Mouse (Mus musculus) lung, postnatal 0 days (tissue): ENCODE results near the gene Defb48. TPM values are rescaled to one million over a fixed set of nuclear protein-coding genes. Genes with fewer than 3 reads are reported as not detected.

Source experiments
- ATAC-seq: fragments of 200-750 bp; cut with Nextera tagmentation; 2 replicates; pipeline ENCODE4 v1.8.0; 2017; ENCODE audit warnings: moderate library complexity
- DNase-seq: peaks from one replicate; pipeline ENCODE4 v3.0.0-alpha.2; 2016; ENCODE audit warnings: low spot score
- H3K27ac ChIP-seq: fragments of 300-500 bp; sonication (generic); 2 replicates; pipeline ENCODE4 v1.5.1; 2014; ENCODE audit warnings: antibody characterized with exemption, mild to moderate bottlenecking, low read length, mixed read lengths
- H3K27me3 ChIP-seq: fragments of 300-500 bp; sonication (generic); replicated peaks from 2 replicates; pipeline ENCODE4 v1.6.1; 2014; ENCODE audit warnings: low read length, mixed read lengths; ENCODE audit not compliant: insufficient read depth
- H3K36me3 ChIP-seq: fragments of 300-500 bp; sonication (generic); 2 replicates; pipeline ENCODE4 v1.6.1; 2014; ENCODE audit warnings: low read length, mixed read lengths; ENCODE audit not compliant: insufficient read depth
- H3K4me1 ChIP-seq: fragments of 300-500 bp; sonication (generic); 2 replicates; pipeline ENCODE4 v1.6.1; 2014; ENCODE audit warnings: antibody characterized with exemption, low read depth, low read length, mixed read lengths; ENCODE audit not compliant: insufficient read depth
- H3K4me2 ChIP-seq: fragments of 300-500 bp; sonication (generic); replicated peaks from 2 replicates; pipeline ENCODE4 v1.6.1; 2014; ENCODE audit warnings: low read depth, mild to moderate bottlenecking, low read length, moderate library complexity, mixed read lengths
- H3K4me3 ChIP-seq: fragments of 300-500 bp; sonication (generic); 2 replicates; pipeline ENCODE4 v1.5.1; 2014; ENCODE audit warnings: low read depth, low read length
- H3K9ac ChIP-seq: fragments of 300-500 bp; sonication (generic); replicated peaks from 2 replicates; pipeline ENCODE4 v1.6.1; 2014; ENCODE audit warnings: low read depth, mild to moderate bottlenecking
- H3K9me3 ChIP-seq: fragments of 300-500 bp; sonication (generic); 2 replicates; pipeline ENCODE4 v1.6.1; 2016; ENCODE audit warnings: low read length, mixed read lengths
- CTCF ChIP-seq: IDR thresholded peaks from 2 replicates; pipeline ENCODE4 v1.5.1; 2016; ENCODE audit warnings: antibody characterized with exemption, mild to moderate bottlenecking
- EP300 ChIP-seq: IDR thresholded peaks from 2 replicates; pipeline ENCODE4 v1.6.1; 2016; ENCODE audit warnings: antibody characterized with exemption, mild to moderate bottlenecking, control low read depth
- whole genome bisulfite sequencing: fragments of 180-500 bp; shearing (Covaris S2); extraction: QIAGEN DNeasy Blood & Tissue Kit; methylation state at CpG from one replicate; pipeline ENCODE4 v1.1.7; 2014; 5-methylcytosine and 5-hydroxymethylcytosine counted together
- polyA plus RNA-seq: library from polyadenylated mRNA; unstranded; fragments of >200 nt; fragmentation: Nextera tagmentation; extraction: Ambion mirVana; gene quantifications from 2 replicates; pipeline ENCODE4 v1.2.1, GENCODE M21; 2015

The Defb48 gene
- not detected in 2 replicates for polyA plus RNA-seq

DNA sequence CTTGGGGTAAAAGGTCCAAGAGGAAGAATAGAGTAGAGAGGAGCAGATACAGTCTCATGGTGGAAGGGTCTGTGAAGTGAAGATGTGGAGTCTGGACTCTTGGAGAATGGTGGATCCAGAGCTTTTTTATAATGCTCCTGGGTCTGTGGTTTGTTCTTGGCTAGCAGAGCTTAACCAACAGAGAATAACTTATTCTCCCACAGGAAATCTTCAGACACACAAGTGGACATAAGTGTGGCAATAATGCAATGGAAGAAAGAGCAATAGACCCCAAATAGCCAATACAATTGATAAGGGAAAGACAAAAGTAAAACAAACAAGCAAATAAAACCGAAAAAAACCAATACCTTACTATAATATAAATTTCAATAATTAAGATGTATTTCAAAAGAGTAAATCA lies at the start of gene Defb48:
TSS of gene Defb48 (minus strand) at position 101 of the 400 bp plus-strand sequence.
- Histone ChIP-seq H3K36me3 (no peaks in the 10 kb centered on the region), H3K9ac (no peak within 1 kb of the TSS), H3K4me2 (no peak within 1 kb of the TSS), H3K4me1 (no peaks in the 10 kb centered on the region), H3K4me3 (no peak within 1 kb of the TSS), H3K9me3 (no peaks in the 10 kb centered on the region), H3K27ac (no peak within 1 kb of the TSS), H3K27me3 (no peaks in the 10 kb centered on the region)
- 58% methylated on average over 1 of the region's 1 CpGs for WGBS
- no peak for TF ChIP-seq CTCF
- TF ChIP-seq EP300, result no peak
- no peak for DNase-seq
- ATAC-seq, result no peak

DNA sequence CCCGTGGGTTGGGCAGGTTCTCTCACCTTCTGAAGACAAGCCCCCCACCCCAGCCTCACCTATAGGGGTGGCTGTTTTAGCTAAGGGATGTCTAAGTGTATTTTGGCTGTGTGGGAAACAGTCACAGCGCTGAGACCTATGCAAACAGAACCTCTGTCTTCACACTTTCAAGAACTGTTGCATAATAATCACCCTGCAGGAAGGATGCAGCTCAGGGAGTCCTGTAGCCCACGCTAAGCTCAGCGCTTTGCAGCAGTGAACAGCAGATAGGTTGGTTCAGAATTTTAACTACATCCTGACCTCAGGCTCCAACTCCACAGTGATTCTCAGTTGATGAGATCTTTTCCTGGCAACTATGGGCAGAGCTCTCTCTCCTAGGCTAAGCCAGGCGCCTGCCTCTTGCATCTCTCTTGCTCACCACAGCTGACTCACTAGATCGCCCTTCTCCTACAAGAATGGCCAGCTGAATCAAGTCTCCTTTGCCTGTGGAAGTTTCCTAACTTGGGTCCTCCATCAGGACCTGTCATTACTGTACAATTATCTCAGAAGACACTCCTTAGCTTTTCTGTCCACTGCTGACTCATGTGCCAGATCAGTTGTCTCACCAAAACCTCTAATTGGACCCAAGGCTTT lies 36.3 kb upstream of the Defb48 start:
- H3K27me3 ChIP-seq, result no peaks in the 10 kb centered on the region
- no peaks in the 10 kb centered on the region for H3K36me3 ChIP-seq
- no peaks in the 10 kb centered on the region for H3K9me3 ChIP-seq
- no peak for DNase-seq
- no peaks in the 10 kb centered on the region for H3K4me1 ChIP-seq
- no peak for ATAC-seq
- H3K9ac ChIP-seq, result no peak overlapping the region
- H3K4me2 ChIP-seq, result no peak overlapping the region
- H3K4me3 ChIP-seq, result no peak overlapping the region
- WGBS, result 47% methylated on average over 6 of the region's 6 CpGs
- TF ChIP-seq EP300 (no peak), CTCF (no peak)
- H3K27ac ChIP-seq, result no peak overlapping the region

DNA sequence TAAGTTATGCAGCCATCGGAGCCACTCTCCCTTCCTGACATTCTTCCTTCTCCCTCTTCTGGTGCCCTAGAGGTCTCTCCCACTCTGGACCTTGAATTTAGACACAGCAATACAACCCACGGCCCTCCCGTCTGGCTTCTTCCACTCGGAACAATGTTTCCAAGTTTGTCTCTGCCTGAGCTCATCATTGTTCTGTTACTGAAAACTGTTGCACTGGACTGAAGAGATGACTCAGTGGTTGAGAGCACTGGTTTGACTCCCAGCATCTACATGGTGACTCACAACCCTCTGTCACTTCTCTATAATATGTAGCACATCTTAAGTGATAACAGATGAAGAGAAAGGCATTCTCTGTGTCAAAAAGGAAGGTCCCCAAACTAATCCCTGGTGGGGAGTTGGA lies 30.4 kb upstream of the Defb48 start:
- DNase-seq (no peak), ATAC-seq (no peak)
- no peaks in the 10 kb centered on the region for H3K27me3 ChIP-seq
- H3K4me3 ChIP-seq, result no peak overlapping the region
- no peak overlapping the region for H3K4me2 ChIP-seq
- TF ChIP-seq EP300, result no peak
- no peak for TF ChIP-seq CTCF
- H3K9ac ChIP-seq, result no peak overlapping the region
- WGBS, result 80% methylated on average over 4 of the region's 4 CpGs
- no peaks in the 10 kb centered on the region for H3K36me3 ChIP-seq
- H3K4me1 ChIP-seq, result no peaks in the 10 kb centered on the region
- no peak overlapping the region for H3K27ac ChIP-seq
- H3K9me3 ChIP-seq, result no peaks in the 10 kb centered on the region

DNA sequence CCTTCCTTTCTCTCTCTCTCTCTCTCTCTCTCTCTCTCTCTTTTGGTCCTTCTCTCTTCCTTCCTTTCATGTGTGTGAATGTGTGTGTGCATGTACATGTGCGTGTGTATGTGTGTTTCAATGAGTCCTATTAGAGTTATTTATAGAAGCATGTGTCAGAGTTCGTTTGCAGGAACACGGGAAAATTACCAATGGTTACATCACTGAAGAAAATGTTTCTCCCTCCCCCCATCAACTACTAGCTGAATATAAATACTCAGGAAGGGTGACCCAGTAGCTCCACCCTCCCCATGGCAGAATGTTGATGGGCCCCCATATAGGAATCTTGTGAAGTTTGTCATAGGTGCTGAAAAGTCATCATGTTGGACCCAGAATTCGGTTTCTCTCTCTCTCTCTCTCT lies 28.8 kb upstream of the Defb48 start:
- TF ChIP-seq CTCF (no peak), EP300 (no peak)
- Histone ChIP-seq H3K27me3 (no peaks in the 10 kb centered on the region), H3K9ac (no peak overlapping the region), H3K36me3 (no peaks in the 10 kb centered on the region), H3K27ac (no peak overlapping the region), H3K9me3 (no peaks in the 10 kb centered on the region), H3K4me2 (no peak overlapping the region), H3K4me3 (no peak overlapping the region), H3K4me1 (no peaks in the 10 kb centered on the region)
- DNase-seq (no peak), ATAC-seq (no peak)
- WGBS, result 55% methylated on average over 4 of the region's 4 CpGs

DNA sequence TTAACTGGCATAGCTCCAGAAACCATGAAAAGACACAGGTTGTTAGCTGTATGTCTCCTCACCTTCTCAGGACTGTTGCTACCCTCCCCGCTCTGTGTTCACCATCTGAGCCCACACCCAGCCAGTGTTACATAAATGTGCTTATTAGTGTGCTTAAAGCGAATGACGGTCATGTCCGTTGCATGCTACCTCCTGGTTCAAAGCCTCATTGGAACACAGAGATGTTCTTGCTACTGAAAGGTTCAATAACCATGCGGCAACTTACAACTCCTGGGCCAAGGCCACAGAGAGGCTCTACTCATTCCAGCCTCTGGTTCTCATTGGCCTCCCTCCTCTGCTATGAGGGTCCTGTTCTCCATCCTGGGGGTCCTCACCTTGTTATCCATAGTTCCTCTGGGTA lies 27.2 kb upstream of the Defb48 start, which contains the start of gene Defb43:
TSS of gene Defb43 (plus strand) at position 301 of the 400 bp plus-strand sequence.
- no peak within 1 kb of the TSS for H3K9ac ChIP-seq
- 92% methylated on average over 5 of the region's 5 CpGs for WGBS
- no peak within 1 kb of the TSS for H3K4me2 ChIP-seq
- no peaks in the 10 kb centered on the region for H3K4me1 ChIP-seq
- no peak for ATAC-seq
- no peaks in the 10 kb centered on the region for H3K27me3 ChIP-seq
- TF ChIP-seq CTCF (no peak), EP300 (no peak)
- H3K4me3 ChIP-seq, result no peak within 1 kb of the TSS
- H3K36me3 ChIP-seq, result no peaks in the 10 kb centered on the region
- H3K9me3 ChIP-seq, result no peaks in the 10 kb centered on the region
- no peak within 1 kb of the TSS for H3K27ac ChIP-seq
- DNase-seq, result no peak

DNA sequence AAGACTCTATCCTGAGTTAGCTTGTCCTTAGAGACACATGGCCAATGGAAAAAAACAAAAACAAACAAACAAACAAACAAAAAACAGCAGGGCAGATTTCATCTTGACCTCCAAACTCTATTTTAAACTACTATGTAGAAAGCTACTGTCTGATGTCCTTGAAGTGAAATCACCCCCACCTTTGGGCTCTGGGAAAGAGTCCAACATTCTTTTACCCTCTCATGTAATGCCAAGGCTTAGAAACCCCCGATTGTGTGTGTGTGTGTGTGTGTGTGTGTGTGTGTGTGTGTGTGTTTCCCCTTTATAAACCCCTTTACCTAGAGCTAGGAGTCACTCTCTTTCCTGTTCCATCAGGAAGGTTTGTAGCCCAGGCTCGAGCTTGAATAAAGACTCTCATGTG lies 18.3 kb upstream of the Defb48 start:
- no peak overlapping the region for H3K9ac ChIP-seq
- H3K27ac ChIP-seq, result no peak overlapping the region
- H3K4me1 ChIP-seq, result no peaks in the 10 kb centered on the region
- TF ChIP-seq EP300 (no peak), CTCF (no peak)
- no peaks in the 10 kb centered on the region for H3K36me3 ChIP-seq
- H3K9me3 ChIP-seq, result no peaks in the 10 kb centered on the region
- no peaks in the 10 kb centered on the region for H3K27me3 ChIP-seq
- ATAC-seq (no peak), DNase-seq (no peak)
- H3K4me3 ChIP-seq, result no peak overlapping the region
- 10% methylated on average over 2 of the region's 2 CpGs for WGBS
- no peak overlapping the region for H3K4me2 ChIP-seq
